Mouse (Mus musculus) left cerebral cortex, adult 8-10 months (tissue): ENCODE data around the gene Krt4. TPM values are rescaled to one million over a fixed set of nuclear protein-coding genes. Genes with fewer than 3 reads are reported as not detected.

Experiments
- DNase-seq, 2 experiments: peaks; one replicate each; pipeline ENCODE4 v3.0.0; 2022; ENCODE audit warnings: low spot score in 2 of 2
- microRNA-seq, 2 experiments: library from miRNA; unstranded; fragments of <30 nt; microRNA quantifications; one replicate each; pipeline ENCODE4 v1.2.0; 2022
- total RNA-seq, 4 experiments: library from RNA; stranded (reverse); gene quantifications; 2 replicates each; pipeline ENCODE4 v1.2.4; 2022

Krt4 gene
- total RNA-seq, 4 experiments from 2014 or later, result not detected

DNA sequence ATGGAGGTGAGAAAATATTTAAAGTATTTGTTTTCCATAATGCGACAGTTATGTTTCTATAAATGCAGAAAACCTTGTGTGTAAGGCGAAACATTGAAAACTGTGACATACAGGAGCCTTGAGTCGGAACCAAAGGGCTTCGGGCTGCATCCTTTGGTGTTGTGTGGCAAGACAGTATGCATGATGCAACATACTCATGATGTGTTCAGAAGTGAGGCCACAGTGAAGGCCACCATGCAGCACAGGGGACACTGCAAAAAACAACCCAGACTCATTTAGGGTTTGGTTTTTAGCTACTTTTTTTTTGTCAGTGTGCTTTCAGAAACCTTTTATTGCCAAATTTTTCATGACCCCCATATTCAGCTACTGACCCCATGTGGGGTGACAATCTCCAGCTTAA is 29.3 kb downstream of the Krt4 start:
- DNase-seq, result no peak

DNA sequence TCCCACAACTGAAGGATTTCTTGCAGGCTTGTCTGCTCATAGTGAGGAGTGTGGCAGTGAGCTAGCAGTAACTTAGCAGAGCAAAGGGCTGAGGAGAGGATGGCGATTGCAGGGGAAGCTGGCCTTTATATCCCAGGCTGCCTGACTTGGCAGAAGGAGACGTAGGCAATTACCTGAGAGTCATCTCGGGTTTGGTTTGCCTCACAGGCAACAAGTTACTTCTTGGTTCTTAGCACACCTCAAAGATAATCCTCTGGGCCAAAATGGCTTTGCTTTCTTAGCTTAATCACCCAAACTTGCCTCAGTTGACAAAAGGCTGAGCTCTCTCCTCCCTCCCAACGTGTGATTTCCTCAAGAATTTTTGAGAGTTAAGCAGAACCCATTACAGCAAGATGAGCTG is 31.7 kb downstream of the Krt4 start, which contains the start of gene Krt76:
Gene Krt76, minus strand, starts transcription at position 101 of the 400 bp plus-strand sequence.
- no peak for DNase-seq

DNA sequence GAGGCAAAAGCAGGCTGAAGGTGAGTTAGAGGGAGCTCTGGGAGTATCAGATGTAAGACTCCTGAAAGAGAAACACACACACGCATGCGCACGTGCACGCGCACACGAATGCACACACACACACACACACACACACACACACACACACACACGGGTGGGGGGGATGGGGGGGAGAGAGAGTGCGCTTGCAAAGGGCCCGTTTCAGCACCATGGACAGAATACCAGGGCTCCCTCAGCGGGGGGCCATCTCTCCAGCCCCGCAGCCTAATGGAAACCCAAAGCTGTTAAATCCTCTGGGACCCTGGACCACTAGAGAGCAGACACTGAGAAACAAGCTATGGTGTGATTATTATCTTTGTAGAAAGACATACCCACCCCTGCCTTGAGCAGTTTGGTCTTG is 44.8 kb downstream of the Krt4 start:
- no peak for DNase-seq

DNA sequence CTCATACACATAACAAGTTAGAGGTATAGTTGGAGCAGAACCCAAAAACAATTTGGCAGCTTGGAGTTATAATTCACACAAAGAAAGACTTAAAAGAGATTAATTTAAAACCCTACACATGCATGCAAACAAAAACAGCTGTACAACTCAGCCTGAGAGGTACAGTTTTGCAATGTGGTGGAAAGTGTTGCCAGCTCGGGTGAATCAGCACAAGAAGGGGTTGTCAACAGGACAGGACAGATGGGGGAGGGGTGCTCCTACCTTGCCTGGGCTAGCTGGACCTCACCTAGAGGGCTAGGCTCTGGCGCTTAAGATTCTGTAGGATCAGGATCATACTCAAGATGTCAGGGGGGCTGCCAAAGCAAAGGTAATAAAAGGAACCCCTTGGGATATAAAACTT is 46.5 kb downstream of the Krt4 start:
- DNase-seq, result no peak

DNA sequence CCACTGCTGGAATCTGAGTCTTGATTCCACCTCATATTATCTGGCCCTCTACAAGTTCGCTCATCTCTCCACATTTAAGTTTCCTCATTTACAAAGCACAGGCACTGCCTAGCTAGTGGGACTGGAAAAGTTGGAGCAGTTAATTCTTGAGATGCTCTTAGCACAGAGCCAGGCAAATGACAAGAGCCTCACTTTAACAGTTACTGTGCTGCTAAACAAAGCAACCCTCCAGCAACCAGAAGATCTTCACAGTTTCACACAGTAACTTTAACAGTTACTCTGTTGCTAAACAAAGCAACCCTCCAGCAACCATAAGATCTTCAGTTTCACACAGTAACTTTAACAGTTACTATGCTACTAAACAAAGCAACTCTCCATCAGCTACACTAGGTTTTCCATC is 50.2 kb downstream of the Krt4 start:
- DNase-seq, result no peak

DNA sequence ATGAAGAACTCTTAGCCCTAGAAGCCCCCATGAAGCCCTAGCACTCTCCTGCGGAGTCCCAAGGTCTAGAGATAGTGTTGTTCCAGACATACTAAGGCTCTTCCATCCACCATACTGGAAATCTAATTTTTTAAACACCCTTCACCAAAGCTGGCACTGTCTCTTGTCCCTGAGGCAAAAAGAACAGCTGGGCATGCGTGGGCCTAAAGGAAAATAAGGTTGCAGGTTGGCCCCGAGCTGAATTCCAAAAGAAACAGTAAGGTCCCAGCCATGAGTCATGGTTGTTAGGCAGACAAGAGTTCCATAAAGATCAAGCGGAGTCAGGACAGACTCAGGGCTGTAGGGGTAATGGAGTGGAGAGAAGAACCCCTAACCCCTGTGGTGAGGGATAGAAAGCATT is 51.3 kb downstream of the Krt4 start:
- DNase-seq, result no peak

DNA sequence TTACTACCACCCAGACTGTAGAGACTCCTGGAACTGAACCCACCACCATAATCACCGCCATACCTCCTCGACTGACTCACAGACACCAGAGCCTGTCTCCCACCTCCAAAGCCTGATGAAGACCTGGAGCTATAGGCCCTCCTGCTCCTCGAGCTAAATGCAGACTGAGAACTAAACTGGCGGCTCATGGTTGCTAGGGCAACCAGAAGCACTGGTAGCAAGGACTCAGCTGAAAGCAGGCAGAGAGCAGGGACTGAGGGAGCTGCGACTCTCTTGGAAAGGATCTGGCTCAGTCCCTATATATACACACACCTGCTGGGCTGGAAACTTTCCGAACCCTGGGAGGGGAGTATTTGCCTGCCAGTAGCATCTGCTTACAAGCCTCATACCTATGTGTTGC is 55.1 kb downstream of the Krt4 start, which contains the start of gene Krt77:
Gene Krt77, minus strand, starts transcription at position 275 of the 400 bp plus-strand sequence.
- DNase-seq, result peak in 1 of 2 experiments; percentile 87

Small RNA genes within 50 kb of the gene (microRNA-seq; reads per million reads assigned to microRNA genes)
- gene Gm44356, result 0 reads per million in 2 experiments

Other genes starting within 250 kb of the Krt4 start
- not detected for gene Krt6b, start 244.4 kb downstream of the Krt4 start, total RNA-seq
- gene Krt6a, start 230.4 kb downstream of the Krt4 start, total RNA-seq, result not detected
- gene Krt5, start 211.8 kb downstream of the Krt4 start, total RNA-seq, result not detected
- not detected for gene Krt71, start 181.6 kb downstream of the Krt4 start, total RNA-seq
- gene Krt72, start 138.3 kb downstream of the Krt4 start, total RNA-seq, result not detected
- 1 to 10 TPM in 3 of 4 experiments, under 1 TPM in 1; 0.76 to 1.4 (median 1.1) TPM for gene Krt73, start 122.4 kb downstream of the Krt4 start, total RNA-seq
- under 1 TPM; 0.17 to 0.82 (median 0.39) TPM for gene Krt2, start 106.6 kb downstream of the Krt4 start, total RNA-seq
- 1 to 10 TPM; 1.7 to 3.3 (median 2.6) TPM for gene Krt1, start 73.9 kb downstream of the Krt4 start, total RNA-seq
- 10 to 100 TPM in 2 of 4 experiments, 1 to 10 TPM in 2; 7.2 to 11.8 (median 10.0) TPM for gene Krt77, start 55.0 kb downstream of the Krt4 start, total RNA-seq
- not detected for gene Krt76, start 31.8 kb downstream of the Krt4 start, total RNA-seq
- not detected for gene Krt79, start 15.6 kb upstream of the Krt4 start, total RNA-seq
- gene Krt78, start 29.6 kb upstream of the Krt4 start, total RNA-seq, result not detected
- under 1 TPM; 0.17 to 0.95 (median 0.23) TPM for gene Krt8, start 79.7 kb upstream of the Krt4 start, total RNA-seq
- gene Krt18, start 103.4 kb upstream of the Krt4 start, total RNA-seq, result 1 to 10 TPM in 2 of 4 experiments, under 1 TPM in 2; 0.26 to 2.5 (median 1.3) TPM
- gene Eif4b, start 149.0 kb upstream of the Krt4 start, total RNA-seq, result 100 to 1,000 TPM; 191 to 203 (median 200) TPM
- 10 to 100 TPM; 23.3 to 29.5 (median 24.3) TPM for gene Tns2, start 175.7 kb upstream of the Krt4 start, total RNA-seq
- 100 to 1,000 TPM; 147 to 167 (median 161) TPM for gene Spryd3, start 211.5 kb upstream of the Krt4 start, total RNA-seq
- 10 to 100 TPM; 42.4 to 49.5 (median 45.5) TPM for gene Igfbp6, start 219.6 kb upstream of the Krt4 start, total RNA-seq
- gene Soat2, start 225.8 kb upstream of the Krt4 start, total RNA-seq, result under 1 TPM in 2 of 4 experiments, not detected in 2; 0.26 to 0.27 TPM